Mouse (Mus musculus): ENCODE measurements around the gene Prx. TPM values are rescaled to one million over a fixed set of nuclear protein-coding genes. Genes with fewer than 3 reads are reported as not detected.

The Prx gene
- 3.2 and 3.4 TPM in 2 replicates for total RNA-seq (2014; rRNA removed)
- polyA plus RNA-seq (2015; fragmentation: Nextera tagmentation; extraction: Ambion mirVana) = 1.5 and 1.9 TPM in 2 replicates

GRCm38 (mm10) chr7:27499036-27499435 is at the start of gene Prx:
TSS of gene Prx (plus strand) at chr7:27499324.
- Histone ChIP-seq H3K27me3 (ENCODE audit: insufficient read depth, low read length) (no peaks in the 10 kb centered on the region), H3K36me3 (ENCODE audit: insufficient read depth, low read length) (no peaks in the 10 kb centered on the region), H3K9ac (replicated peaks; ENCODE audit: low read length, poor library complexity, severe bottlenecking) (no peak within 1 kb of the TSS), H3K9me3 (ENCODE audit: low read length) (no peaks in the 10 kb centered on the region), H3K4me3 (ENCODE audit: low read depth, low read length) (no peak within 1 kb of the TSS), H3K4me1 (ENCODE audit: insufficient read depth, low read length) (no peaks in the 10 kb centered on the region), H3K27ac (ENCODE audit: low read depth, low read length) (no peak within 1 kb of the TSS), H3K4me2 (ENCODE audit: low read depth, low read length, poor library complexity, severe bottlenecking) (no peak within 1 kb of the TSS)
- no peak for DNase-seq (ENCODE audit: low spot score)
- 61% methylated on average over 3 of the region's 3 CpGs for WGBS
- no peak for TF ChIP-seq CTCF (IDR thresholded peaks at IDR 0.05)
- ATAC-seq (ENCODE audit: low FRiP score) = no peak

GRCm38 (mm10) chr7:27451359-27451758 is 47.8 kb upstream of the Prx start:
- Histone ChIP-seq H3K4me3 (ENCODE audit: low read depth, low read length) (no peak overlapping the region), H3K4me2 (ENCODE audit: low read depth, low read length, poor library complexity, severe bottlenecking) (no peak overlapping the region), H3K27ac (ENCODE audit: low read depth, low read length) (no peak overlapping the region), H3K9ac (replicated peaks; ENCODE audit: low read length, poor library complexity, severe bottlenecking) (no peak overlapping the region), H3K9me3 (ENCODE audit: low read length) (no peaks in the 10 kb centered on the region), H3K27me3 (ENCODE audit: insufficient read depth, low read length) (no peaks in the 10 kb centered on the region), H3K4me1 (ENCODE audit: insufficient read depth, low read length) (no peaks in the 10 kb centered on the region), H3K36me3 (ENCODE audit: insufficient read depth, low read length) (no peaks in the 10 kb centered on the region)
- ATAC-seq (ENCODE audit: low FRiP score) (no peak), DNase-seq (ENCODE audit: low spot score) (no peak)
- TF ChIP-seq CTCF (IDR thresholded peaks at IDR 0.05) = no peak
- WGBS = 95% methylated on average over 2 of the region's 2 CpGs

- ATAC-seq (ENCODE audit: low FRiP score) = no peak
- no peak overlapping the region for H3K4me2 ChIP-seq (ENCODE audit: low read depth, low read length, poor library complexity, severe bottlenecking)
- H3K9ac ChIP-seq (replicated peaks; ENCODE audit: low read length, poor library complexity, severe bottlenecking) = no peak overlapping the region
- H3K27ac ChIP-seq (ENCODE audit: low read depth, low read length) = no peak overlapping the region
- no peaks in the 10 kb centered on the region for H3K9me3 ChIP-seq (ENCODE audit: low read length)
- no peak overlapping the region for H3K4me3 ChIP-seq (ENCODE audit: low read depth, low read length)
- 58% methylated on average over 13 of the region's 13 CpGs for WGBS
- no peaks in the 10 kb centered on the region for H3K27me3 ChIP-seq (ENCODE audit: insufficient read depth, low read length)
- no peak for TF ChIP-seq CTCF (IDR thresholded peaks at IDR 0.05)
- no peak for DNase-seq (ENCODE audit: low spot score)
- H3K4me1 ChIP-seq (ENCODE audit: insufficient read depth, low read length) = no peaks in the 10 kb centered on the region
- H3K36me3 ChIP-seq (ENCODE audit: insufficient read depth, low read length) = no peaks in the 10 kb centered on the region
These were observed 46.8 kb upstream of the Prx start for GRCm38 (mm10) chr7:27452206-27452770.

- WGBS = 80% methylated on average over 10 of the region's 10 CpGs
- no peaks in the 10 kb centered on the region for H3K36me3 ChIP-seq (ENCODE audit: insufficient read depth, low read length)
- no peak for ATAC-seq (ENCODE audit: low FRiP score)
These were observed 44.5 kb upstream of the Prx start for GRCm38 (mm10) chr7:27454461-27455121.

GRCm38 (mm10) chr7:27455273-27455672 is 43.9 kb upstream of the Prx start:
- DNase-seq (ENCODE audit: low spot score) (no peak), ATAC-seq (ENCODE audit: low FRiP score) (no peak)
- no peak for TF ChIP-seq CTCF (IDR thresholded peaks at IDR 0.05)
- no peak overlapping the region for H3K27ac ChIP-seq (ENCODE audit: low read depth, low read length)
- H3K4me1 ChIP-seq (ENCODE audit: insufficient read depth, low read length) = no peaks in the 10 kb centered on the region
- H3K9me3 ChIP-seq (ENCODE audit: low read length) = no peaks in the 10 kb centered on the region
- no peaks in the 10 kb centered on the region for H3K27me3 ChIP-seq (ENCODE audit: insufficient read depth, low read length)
- no peak overlapping the region for H3K9ac ChIP-seq (replicated peaks; ENCODE audit: low read length, poor library complexity, severe bottlenecking)
- 97% methylated on average over 3 of the region's 3 CpGs for WGBS
- H3K36me3 ChIP-seq (ENCODE audit: insufficient read depth, low read length) = no peaks in the 10 kb centered on the region
- H3K4me3 ChIP-seq (ENCODE audit: low read depth, low read length) = no peak overlapping the region
- no peak overlapping the region for H3K4me2 ChIP-seq (ENCODE audit: low read depth, low read length, poor library complexity, severe bottlenecking)

More at GRCm38 (mm10) chr7:27454461-27455121, 44.5 kb upstream of the Prx start:
- no peaks in the 10 kb centered on the region for H3K9me3 ChIP-seq (ENCODE audit: low read length)
- no peak overlapping the region for H3K4me2 ChIP-seq (ENCODE audit: low read depth, low read length, poor library complexity, severe bottlenecking)
- no peaks in the 10 kb centered on the region for H3K4me1 ChIP-seq (ENCODE audit: insufficient read depth, low read length)
- H3K9ac ChIP-seq (replicated peaks; ENCODE audit: low read length, poor library complexity, severe bottlenecking) = no peak overlapping the region
- no peak overlapping the region for H3K4me3 ChIP-seq (ENCODE audit: low read depth, low read length)
- H3K27me3 ChIP-seq (ENCODE audit: insufficient read depth, low read length) = no peaks in the 10 kb centered on the region
- TF ChIP-seq CTCF (IDR thresholded peaks at IDR 0.05) = no peak
- H3K27ac ChIP-seq (ENCODE audit: low read depth, low read length) = no peak overlapping the region
- DNase-seq (ENCODE audit: low spot score) = no peak

- Histone ChIP-seq H3K27ac (ENCODE audit: low read depth, low read length) (no peak overlapping the region), H3K4me2 (ENCODE audit: low read depth, low read length, poor library complexity, severe bottlenecking) (no peak overlapping the region), H3K4me1 (ENCODE audit: insufficient read depth, low read length) (no peaks in the 10 kb centered on the region), H3K9ac (replicated peaks; ENCODE audit: low read length, poor library complexity, severe bottlenecking) (no peak overlapping the region), H3K9me3 (ENCODE audit: low read length) (no peaks in the 10 kb centered on the region), H3K27me3 (ENCODE audit: insufficient read depth, low read length) (no peaks in the 10 kb centered on the region), H3K36me3 (ENCODE audit: insufficient read depth, low read length) (no peaks in the 10 kb centered on the region), H3K4me3 (ENCODE audit: low read depth, low read length) (no peak overlapping the region)
- TF ChIP-seq CTCF (IDR thresholded peaks at IDR 0.05) = no peak
- 79% methylated on average over 4 of the region's 4 CpGs for WGBS
- ATAC-seq (ENCODE audit: low FRiP score) = no peak
- DNase-seq (ENCODE audit: low spot score) = no peak
These were observed 40.5 kb upstream of the Prx start for GRCm38 (mm10) chr7:27458614-27459013.

Measured in midbrain, postnatal 0 days (tissue).